Mouse (Mus musculus): ENCODE data around the gene Cd27. TPM values are rescaled to one million over a fixed set of nuclear protein-coding genes. Genes with fewer than 3 reads are reported as not detected.

Gene Cd27
- polyA plus RNA-seq, 1 experiment from 2014 or later = 1.1 TPM

- Histone ChIP-seq H3K36me3 (ENCODE audit: control insufficient read depth, insufficient read depth, low read length) (peaks cover 34% of the 10 kb centered on the region), H3K4me1 (ENCODE audit: control insufficient read depth, insufficient read depth, low read depth, low read length) (no peaks in the 10 kb centered on the region; the same call in 1 of the 2 replicates), H3K27me3 (replicated peaks; ENCODE audit: control insufficient read depth, insufficient read depth, low read length) (no peaks in the 10 kb centered on the region), H3K27ac (ENCODE audit: low read depth, low read length) (no peak overlapping the region), H3K9me3 (ENCODE audit: control insufficient read depth, low read length) (no peaks in the 10 kb centered on the region), H3K4me2 (ENCODE audit: low read length) (no peak overlapping the region), H3K9ac (ENCODE audit: low read depth, low read length) (no peak overlapping the region), H3K4me3 (ENCODE audit: low read length) (no peak overlapping the region)
- WGBS = 93% methylated on average over 10 of the region's 10 CpGs
- ATAC-seq = no peak
These were observed 50.6 kb downstream of the Cd27 start for GRCm38 (mm10) chr6:125186203-125186602.

Small RNA genes within 50 kb of the gene (microRNA-seq; reads per million reads assigned to microRNA genes)
- gene Mir3098 (0.83 reads per million), gene Mir8113 (not detected)

Other genes with a start within 250 kb of the Cd27 start
- 67.4 and 77.9 TPM in 2 replicates for gene Pianp, start 240.3 kb downstream of the Cd27 start, polyA plus RNA-seq (2015; fragmentation: Nextera tagmentation; extraction: Ambion mirVana)
- gene Zfp384, start 227.9 kb downstream of the Cd27 start, polyA plus RNA-seq (2015; fragmentation: Nextera tagmentation; extraction: Ambion mirVana) = 11.6 and 15.2 TPM in 2 replicates
- 133 and 137 TPM in 2 replicates for gene Ing4, start 197.2 kb downstream of the Cd27 start, polyA plus RNA-seq (2015; fragmentation: Nextera tagmentation; extraction: Ambion mirVana)
- gene Acrbp, start 187.3 kb downstream of the Cd27 start, polyA plus RNA-seq (2015; fragmentation: Nextera tagmentation; extraction: Ambion mirVana) = 18.2 and 20.9 TPM in 2 replicates
- gene Lpar5, start 169.1 kb downstream of the Cd27 start, polyA plus RNA-seq (2015; fragmentation: Nextera tagmentation; extraction: Ambion mirVana) = 0.36 and 0.85 TPM in 2 replicates
- gene Chd4, start 141.0 kb downstream of the Cd27 start, polyA plus RNA-seq (2015; fragmentation: Nextera tagmentation; extraction: Ambion mirVana) = 66.6 and 68.4 TPM in 2 replicates
- gene Nop2, start 105.1 kb downstream of the Cd27 start, polyA plus RNA-seq (2015; fragmentation: Nextera tagmentation; extraction: Ambion mirVana) = 48.6 and 50.7 TPM in 2 replicates
- 20.3 and 21.9 TPM in 2 replicates for gene Iffo1, start 91.8 kb downstream of the Cd27 start, polyA plus RNA-seq (2015; fragmentation: Nextera tagmentation; extraction: Ambion mirVana)
- gene Gapdh, start 70.5 kb downstream of the Cd27 start, polyA plus RNA-seq (2015; fragmentation: Nextera tagmentation; extraction: Ambion mirVana) = 1,587 and 1,624 TPM in 2 replicates
- gene Ncapd2, start 45.3 kb downstream of the Cd27 start, polyA plus RNA-seq (2015; fragmentation: Nextera tagmentation; extraction: Ambion mirVana) = 37.7 and 50.2 TPM in 2 replicates
- 140 and 154 TPM in 2 replicates for gene Mrpl51, start 45.2 kb downstream of the Cd27 start, polyA plus RNA-seq (2015; fragmentation: Nextera tagmentation; extraction: Ambion mirVana)
- 41.2 and 52.8 TPM in 2 replicates for gene Vamp1, start 21.5 kb downstream of the Cd27 start, polyA plus RNA-seq (2015; fragmentation: Nextera tagmentation; extraction: Ambion mirVana)
- gene Tapbpl, start 5.2 kb downstream of the Cd27 start, polyA plus RNA-seq (2015; fragmentation: Nextera tagmentation; extraction: Ambion mirVana) = 7.7 and 9.1 TPM in 2 replicates
- 0.10 TPM in 1 of 2 replicates, not detected in the other for gene Tuba3a, start 49.0 kb upstream of the Cd27 start, polyA plus RNA-seq (2015; fragmentation: Nextera tagmentation; extraction: Ambion mirVana)
- gene Ltbr, start 76.9 kb upstream of the Cd27 start, polyA plus RNA-seq (2015; fragmentation: Nextera tagmentation; extraction: Ambion mirVana) = 16.4 and 18.7 TPM in 2 replicates
- 0.69 and 0.70 TPM in 2 replicates for gene Scnn1a, start 83.6 kb upstream of the Cd27 start, polyA plus RNA-seq (2015; fragmentation: Nextera tagmentation; extraction: Ambion mirVana)
- 15.1 and 18.3 TPM in 2 replicates for gene Tnfrsf1a, start 112.4 kb upstream of the Cd27 start, polyA plus RNA-seq (2015; fragmentation: Nextera tagmentation; extraction: Ambion mirVana)
- 0.30 and 0.41 TPM in 2 replicates for gene Plekhg6, start 143.8 kb upstream of the Cd27 start, polyA plus RNA-seq (2015; fragmentation: Nextera tagmentation; extraction: Ambion mirVana)

Data from hindbrain, embryonic 16.5 days (tissue).